Mouse (Mus musculus): ENCODE data around the gene Ankrd35.
"Not testable (repeated sequence)": the region's sequence is repeated elsewhere in the genome, so short reads cannot be mapped to it uniquely, and the experiment has no call there.

The Ankrd35 gene

DNA sequence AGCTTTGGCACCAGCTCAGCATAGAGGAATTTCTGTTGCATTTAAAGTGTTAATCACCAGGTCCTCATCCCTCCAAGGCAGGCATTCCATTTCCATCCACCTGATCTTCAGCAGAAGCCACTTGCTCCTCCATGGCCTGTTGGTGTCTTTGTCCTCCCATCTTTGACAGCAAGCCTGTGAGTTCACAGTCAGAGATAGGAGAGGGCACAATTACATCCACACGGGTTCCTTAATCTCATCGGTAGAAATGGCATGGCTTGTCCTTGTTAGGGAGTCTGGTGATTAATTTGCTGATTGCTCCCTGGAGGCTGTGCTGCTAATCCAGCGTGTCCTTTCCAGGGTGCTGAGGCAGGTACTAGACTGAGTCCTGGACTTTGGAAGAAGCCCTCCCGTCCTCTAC is 3.6 kb downstream of the Ankrd35 start:
- DNase-seq (ENCODE audit: low spot score in 2 of 2) = no peak

DNA sequence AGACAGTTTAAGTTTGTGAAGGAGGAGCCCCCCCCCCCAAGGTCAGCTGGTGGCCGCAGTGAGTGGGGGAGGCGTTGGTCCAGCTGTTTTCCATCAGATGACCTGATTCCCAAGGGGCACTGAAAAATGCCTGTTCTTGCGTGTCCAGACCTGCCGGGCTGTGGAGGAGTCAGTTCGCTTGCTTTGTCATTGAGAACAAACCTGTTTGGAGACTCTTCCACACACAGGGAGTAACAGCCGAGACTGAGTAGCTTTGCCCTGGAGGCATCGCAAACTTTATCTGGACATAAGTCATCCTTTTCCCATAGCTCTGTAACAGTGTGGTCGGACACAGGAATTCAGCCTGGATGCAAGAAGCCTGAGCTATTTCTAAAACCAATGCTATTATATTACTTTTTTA is 4.5 kb downstream of the Ankrd35 start:
- no peak for DNase-seq (ENCODE audit: low spot score in 2 of 2)

DNA sequence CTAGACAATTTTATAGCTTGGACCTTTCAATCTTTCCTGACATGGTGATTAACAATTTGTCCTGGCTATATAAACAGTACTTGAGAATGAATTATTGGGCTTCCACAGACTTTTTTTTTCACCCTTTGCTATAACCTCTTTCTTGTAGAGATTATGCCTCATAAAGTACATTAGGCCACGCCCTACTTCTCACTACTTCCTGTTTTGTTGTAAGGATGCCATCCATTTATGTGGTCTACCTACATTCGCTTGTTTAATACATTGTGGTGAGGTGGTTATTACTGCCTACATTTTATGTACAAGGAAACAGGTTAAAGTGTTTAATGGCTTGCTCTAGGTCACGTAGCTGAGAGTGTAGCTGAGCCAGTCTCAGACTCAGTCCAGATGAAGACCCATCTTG is 5.2 kb downstream of the Ankrd35 start:
- DNase-seq (ENCODE audit: low spot score in 2 of 2) = no peak

- DNase-seq (ENCODE audit: low spot score in 2 of 2) = no peak
Observed at GRCm38 (mm10) chr3:96675690-96676089, 5.8 kb downstream of the Ankrd35 start.

GRCm38 (mm10) chr3:96678456-96678855 is 8.5 kb downstream of the Ankrd35 start:
- DNase-seq (ENCODE audit: low spot score in 2 of 2) = no peak

- no peak for DNase-seq (ENCODE audit: low spot score in 2 of 2)
Observed at GRCm38 (mm10) chr3:96679159-96679674, 9.3 kb downstream of the Ankrd35 start.

GRCm38 (mm10) chr3:96680269-96680956 is 10.5 kb downstream of the Ankrd35 start:
- no peak for DNase-seq (ENCODE audit: low spot score in 2 of 2)

- DNase-seq (ENCODE audit: low spot score in 2 of 2) = no peak
Observed at GRCm38 (mm10) chr3:96683496-96683895, 13.6 kb downstream of the Ankrd35 start.

DNA sequence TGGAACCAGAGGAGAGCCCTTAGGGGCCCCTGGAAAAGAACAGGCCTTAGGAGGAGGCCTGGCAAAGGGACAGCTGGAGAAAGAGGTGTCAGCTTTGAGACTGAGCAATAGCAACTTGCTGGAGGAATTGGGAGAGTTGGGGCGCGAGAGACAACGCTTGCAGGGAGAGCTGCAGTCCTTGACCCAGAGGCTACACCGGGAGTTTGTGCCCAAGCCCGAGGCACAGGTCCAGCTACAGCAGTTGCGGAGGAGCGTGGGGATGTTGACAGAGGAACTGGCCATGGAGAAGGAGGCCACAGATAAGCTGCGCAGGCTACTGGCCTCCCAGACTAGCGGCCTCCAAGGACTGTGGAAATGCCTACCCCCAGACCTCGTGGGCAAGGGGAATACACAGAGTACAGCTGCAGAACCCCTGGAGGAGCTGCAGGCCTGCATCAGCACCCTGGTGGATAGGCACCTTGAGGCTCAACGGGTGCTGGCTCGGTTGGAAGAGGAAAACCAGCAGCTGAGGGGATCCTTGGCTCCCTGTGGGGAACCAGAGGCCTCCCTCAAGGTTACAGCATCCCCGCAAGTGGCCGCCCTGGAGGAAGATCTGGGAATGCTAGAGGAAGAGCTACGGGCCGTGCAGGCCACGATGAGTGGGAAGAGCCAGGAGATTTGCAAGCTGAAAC is 14.4 kb downstream of the Ankrd35 start:
- DNase-seq (ENCODE audit: low spot score in 2 of 2) = no peak

- no peak for DNase-seq (ENCODE audit: low spot score in 2 of 2)
Observed at GRCm38 (mm10) chr3:96684822-96685156, 14.9 kb downstream of the Ankrd35 start.

DNA sequence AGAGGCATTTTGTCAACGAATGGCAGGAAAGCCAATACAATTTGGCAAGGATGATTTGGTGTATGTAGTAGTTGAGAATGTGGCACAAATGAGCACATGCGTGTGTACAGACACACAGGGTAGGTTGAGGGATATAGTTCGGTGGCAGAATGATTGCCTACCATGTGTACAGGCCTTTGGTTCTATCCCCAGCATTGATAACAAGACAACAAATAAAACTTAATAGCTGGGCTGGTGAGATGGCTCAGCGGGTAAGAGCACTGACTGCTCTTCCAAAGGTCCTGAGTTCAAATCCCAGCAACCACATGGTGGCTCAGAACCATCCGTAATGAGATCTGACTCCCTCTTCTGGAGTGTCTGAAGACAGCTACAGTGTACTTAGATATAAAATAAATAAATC is 16.1 kb downstream of the Ankrd35 start:
- DNase-seq (ENCODE audit: low spot score in 2 of 2) = not testable (repeated sequence)

- DNase-seq (ENCODE audit: low spot score in 2 of 2) = no peak
Observed at GRCm38 (mm10) chr3:96688854-96689253, 18.9 kb downstream of the Ankrd35 start.

DNA sequence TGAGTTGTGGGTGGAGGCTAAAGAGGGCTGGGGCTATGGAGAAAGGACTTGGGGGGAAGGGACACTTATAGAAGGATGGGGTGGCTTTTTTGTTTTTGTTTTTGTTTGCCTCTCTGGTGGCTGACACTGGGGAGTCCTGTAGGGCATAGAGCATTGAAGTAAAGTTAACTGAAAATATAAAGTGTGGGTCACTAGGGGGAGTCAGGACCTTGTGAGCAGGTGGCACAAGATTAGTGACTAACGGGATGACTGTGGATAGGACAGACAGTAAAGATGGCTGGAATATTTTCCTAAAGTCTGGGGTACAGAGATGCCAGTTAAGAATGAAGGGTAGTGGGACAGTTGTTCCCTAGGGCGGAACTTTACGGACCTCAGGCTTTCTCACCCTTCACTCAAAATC is 20.4 kb downstream of the Ankrd35 start:
- DNase-seq (ENCODE audit: low spot score in 2 of 2) = no peak

- no peak for DNase-seq (ENCODE audit: low spot score in 2 of 2)
Observed at GRCm38 (mm10) chr3:96692506-96692905, 22.6 kb downstream of the Ankrd35 start.

DNA sequence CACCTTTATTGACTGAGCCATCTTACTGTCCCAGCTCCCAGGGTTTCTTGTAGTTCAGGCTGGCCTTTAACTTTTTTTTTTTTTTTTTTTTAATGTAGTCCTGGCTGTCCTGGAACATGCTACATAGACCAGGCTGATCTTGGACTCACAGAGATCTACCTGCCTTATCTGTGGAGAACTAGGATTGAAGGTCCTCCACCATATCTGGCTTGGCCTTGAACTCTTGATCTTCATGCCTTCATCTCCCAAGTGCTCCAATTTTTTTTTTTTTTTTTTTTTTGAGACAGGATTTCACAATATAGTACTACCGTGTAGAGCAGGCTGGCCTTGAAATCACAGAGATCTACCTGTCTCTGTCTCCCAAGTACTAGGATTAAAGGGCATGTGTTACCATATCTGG is 23.6 kb downstream of the Ankrd35 start:
- no peak for DNase-seq (ENCODE audit: low spot score in 2 of 2)

DNA sequence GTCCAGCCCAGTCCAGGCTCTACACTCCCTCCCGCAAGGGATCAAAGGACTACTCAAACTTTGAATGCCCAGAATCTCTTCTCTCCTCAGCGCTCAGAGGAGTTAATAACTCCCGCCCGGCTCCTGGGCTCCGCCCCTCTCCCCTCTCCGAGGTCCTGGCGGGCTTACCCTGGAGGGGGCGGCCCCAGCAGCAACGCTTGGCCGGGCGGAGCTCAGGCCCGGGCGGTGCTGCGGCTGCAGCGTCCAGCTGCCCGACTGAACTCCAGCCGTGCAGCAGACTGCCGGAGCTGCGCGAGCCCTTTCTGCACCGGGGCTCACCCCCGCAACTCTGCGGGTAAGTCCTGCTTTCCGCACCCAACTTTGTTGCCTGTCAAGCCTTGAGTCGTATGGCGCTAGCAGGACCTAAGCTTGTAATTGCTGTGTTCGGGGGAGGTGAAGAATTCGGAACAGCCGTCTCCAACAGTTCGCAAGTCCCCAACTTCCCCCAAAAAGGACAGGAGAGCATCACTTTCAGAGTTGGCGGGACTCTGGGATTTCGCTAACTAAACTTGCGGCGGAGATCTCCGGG is 26.4 kb downstream of the Ankrd35 start, which contains the start of gene Pias3:
Gene Pias3, plus strand, starts transcription at position 187 of the 568 bp plus-strand sequence.
- DNase-seq (ENCODE audit: low spot score in 2 of 2) = peak in 1 of 2 experiments; percentile 37

GRCm38 (mm10) chr3:96696766-96697732 is 27.1 kb downstream of the Ankrd35 start:
- peak; percentile 45 to 77 for DNase-seq (ENCODE audit: low spot score in 2 of 2)

DNA sequence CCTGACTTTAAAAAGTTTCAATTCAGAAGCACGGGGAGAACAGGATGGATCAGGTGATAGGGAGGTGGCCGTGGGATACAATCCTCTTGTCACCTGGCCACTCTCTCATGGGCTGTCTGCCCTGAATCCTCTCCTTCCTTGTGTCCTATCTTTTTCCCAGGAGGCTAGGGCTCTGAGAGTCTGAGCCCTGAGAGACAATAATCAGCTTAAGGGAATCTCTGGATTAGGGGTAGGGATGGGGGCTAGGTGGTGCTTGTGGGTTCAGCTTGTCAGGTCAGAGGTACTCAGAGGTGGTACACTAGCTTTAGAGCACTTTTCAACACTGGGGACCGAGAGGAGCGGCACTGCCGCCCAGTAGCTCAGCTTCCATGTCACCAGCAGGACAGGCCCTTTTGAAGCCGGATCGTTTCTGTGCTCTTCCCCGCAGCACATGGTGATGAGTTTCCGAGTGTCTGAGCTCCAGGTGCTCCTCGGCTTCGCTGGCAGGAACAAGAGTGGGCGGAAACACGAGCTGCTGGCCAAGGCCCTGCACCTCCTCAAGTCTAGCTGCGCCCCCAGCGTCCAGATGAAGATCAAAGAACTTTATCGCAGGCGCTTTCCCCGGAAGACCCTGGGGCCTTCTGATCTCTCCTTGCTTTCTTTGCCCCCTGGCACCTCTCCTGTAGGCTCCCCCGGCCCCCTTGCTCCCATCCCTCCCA is 29.2 kb downstream of the Ankrd35 start:
- peak in 1 of 2 experiments; percentile 41 for DNase-seq (ENCODE audit: low spot score in 2 of 2)

DNA sequence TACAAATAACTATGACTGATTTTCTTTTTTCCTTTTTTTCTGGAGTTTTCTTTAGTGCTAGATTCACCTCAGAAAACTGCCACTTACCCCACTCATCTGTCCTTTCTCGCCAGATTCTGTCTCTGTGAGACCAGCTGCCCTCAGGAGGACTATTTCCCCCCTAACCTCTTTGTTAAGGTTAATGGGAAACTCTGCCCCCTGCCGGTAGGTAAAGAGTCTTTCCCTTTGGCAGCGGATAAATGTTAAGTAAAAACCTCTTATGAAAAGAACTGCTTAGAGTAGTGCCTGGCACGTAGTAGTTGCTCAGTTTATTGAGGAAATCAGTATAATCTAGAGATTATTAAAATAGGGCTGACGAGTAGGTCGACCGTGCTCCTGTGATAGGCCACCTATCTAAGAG is 30.4 kb downstream of the Ankrd35 start:
- no peak for DNase-seq (ENCODE audit: low spot score in 2 of 2)

- no peak for DNase-seq (ENCODE audit: low spot score in 2 of 2)
Observed at GRCm38 (mm10) chr3:96701003-96701402, 31.1 kb downstream of the Ankrd35 start.

GRCm38 (mm10) chr3:96704778-96705177 is 34.8 kb downstream of the Ankrd35 start:
- DNase-seq (ENCODE audit: low spot score in 2 of 2) = no peak
